Mouse (Mus musculus) cerebellum, adult (tissue): Measurements from ENCODE around the gene Mrpl11.
"Not testable (repeated sequence)": the region's sequence is repeated elsewhere in the genome, so short reads cannot be mapped to it uniquely, and the experiment has no call there.

Experiments used
- ATAC-seq: cut with Nextera tagmentation; 2 replicates; pipeline ENCODE4 v1.9.2; 2017; ENCODE audit warnings: mild to moderate bottlenecking, moderate library complexity, mixed read lengths; ENCODE audit not compliant: insufficient number of reproducible peaks, low FRiP score, low TSS enrichment

Gene Mrpl11

GRCm38 (mm10) chr19:4961928-4962601, at the start of gene Mrpl11:
Gene Mrpl11, plus strand, starts transcription at chr19:4962147.
- ATAC-seq = peak; percentile 88; the same call in 1 of the 2 replicates

DNA sequence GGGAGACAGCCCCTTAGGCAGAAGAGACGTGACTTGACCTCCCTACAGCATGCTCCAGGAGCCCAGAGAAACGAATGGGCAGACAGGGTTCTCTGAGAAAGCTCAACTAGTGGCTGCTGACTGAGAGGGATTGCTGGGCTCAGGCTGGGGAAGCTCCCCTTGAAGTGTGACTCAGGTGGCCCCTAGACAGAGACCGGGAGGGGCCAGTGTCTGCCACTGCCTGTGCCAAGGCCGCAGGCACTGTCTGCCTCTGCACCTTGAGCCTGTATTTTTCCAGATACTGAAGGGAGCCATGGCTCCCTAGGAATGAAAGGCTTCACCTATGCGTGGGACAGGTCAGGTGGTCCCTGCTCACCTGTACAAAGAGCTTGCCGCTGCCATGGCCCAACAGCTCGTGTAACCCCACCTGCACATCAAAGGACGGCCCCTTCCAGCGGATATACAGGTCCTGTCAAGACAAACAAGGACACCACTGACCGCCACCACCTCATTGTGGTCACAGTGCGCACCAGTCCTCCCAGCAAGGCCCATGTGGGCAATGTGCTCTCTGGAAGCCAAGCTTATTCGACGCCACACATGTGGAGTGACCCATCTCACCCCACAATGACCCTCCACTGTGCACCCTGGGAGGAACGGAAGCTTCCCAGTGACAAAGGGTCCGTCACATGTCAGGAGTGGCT, 45.9 kb upstream of the Mrpl11 start:
- no peak for ATAC-seq

DNA sequence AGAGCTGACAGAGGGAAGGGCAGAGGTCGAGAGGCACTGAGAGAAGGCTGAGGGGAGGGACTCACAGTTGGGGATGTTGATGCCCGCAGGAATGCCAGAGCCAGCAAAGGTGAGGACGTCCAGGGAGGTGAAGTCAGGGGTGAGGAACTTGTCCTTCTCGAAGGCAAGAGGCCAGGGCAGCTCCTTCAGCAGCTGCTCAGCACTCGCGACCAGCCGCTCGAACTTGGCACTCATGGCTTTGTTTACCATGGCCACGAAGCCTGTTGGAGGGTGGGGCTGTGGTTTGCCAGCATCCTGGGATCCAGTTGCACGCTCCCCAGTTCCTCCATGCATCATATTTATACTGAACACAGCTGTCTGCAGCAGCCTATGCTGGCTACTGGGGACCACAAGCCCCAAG, 45.1 kb upstream of the Mrpl11 start:
- ATAC-seq = no peak

DNA sequence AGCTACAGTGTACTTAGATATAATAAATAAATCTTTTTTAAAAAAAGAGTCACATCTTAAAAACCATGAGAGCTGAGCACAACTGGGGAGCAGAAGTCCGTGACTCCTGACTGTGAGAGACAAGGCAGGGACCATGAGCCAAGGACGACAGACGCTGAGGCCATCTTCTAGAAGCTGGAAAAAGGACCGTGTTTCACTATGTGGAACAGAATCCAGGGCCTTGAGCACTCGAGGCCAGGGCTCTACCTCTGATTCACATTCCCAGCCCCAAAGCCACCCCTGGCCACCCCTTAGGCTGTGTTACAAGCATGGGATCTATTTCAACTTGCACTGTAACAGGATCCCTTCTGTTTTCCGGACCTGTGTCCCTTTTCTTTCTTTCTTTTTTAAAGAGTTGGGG, 42.3 kb upstream of the Mrpl11 start:
- no peak for ATAC-seq

DNA sequence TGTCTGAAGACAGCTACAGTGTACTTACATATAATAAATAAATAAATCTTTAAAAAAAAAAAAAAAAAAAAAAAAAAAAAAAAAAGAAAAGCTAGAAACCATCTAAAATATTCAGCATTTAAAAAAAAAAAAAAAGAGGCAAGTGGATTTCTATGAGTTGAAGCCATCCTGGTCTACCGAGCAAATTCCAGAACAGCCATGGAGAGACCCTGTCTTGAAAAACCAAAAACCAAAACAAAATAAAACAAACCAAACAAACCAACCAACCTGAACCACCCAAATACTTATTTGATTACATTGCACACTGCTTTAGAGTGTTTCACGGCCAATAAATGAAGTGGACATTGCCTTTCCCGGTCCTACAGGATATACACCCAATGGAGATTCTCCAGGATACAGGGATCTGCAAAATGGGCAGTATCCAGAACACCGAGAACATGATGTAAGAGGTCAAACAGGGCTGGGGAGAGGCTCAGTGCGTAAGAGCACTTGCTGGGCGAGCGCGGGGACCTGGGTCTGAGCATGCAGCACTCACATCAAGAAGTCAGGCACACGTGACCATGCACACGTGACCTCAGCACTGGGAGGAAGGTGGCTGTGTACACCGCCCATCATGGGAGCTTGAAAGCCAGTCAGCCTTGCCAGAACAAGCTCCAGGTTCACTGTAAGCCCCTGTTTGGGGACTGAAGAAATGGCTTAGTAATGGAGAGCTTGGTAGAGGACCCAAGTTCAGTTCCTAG, 36.7 kb upstream of the Mrpl11 start:
- ATAC-seq = no peak

DNA sequence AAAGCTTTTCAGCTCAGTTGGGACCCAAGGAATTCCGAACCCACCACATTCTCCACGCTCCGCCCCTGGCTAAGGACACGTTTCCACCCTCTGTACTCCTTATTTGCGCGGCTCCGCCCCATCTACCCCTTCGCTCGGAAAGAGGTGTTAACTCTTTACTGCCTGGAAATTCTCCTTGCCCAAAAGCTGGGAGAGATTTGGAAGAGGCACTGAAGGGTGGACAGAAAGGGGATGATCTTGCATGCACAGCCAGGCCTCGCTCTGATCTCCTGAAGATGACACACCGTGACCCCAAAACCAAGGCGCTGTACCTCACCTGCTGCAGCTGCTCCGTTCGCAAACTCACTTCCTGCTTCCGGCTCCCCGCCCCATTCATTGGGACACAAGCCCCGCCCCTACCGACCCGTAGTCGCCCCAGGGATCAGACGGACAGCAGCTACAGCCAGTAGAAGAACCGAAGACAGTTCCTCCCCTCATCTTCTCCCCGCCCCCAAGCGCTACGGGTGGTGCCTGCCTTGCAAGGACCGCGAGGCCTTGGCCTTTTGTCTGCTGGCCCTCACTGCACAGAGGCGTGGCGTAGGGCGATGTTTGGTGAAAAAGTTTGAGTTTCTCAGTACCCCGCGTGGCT, 33.9 kb upstream of the Mrpl11 start, which contains the start of gene Dpp3:
TSS of gene Dpp3 (minus strand) at position 384 of the 628 bp plus-strand sequence.
- peak; percentile 88 for ATAC-seq

DNA sequence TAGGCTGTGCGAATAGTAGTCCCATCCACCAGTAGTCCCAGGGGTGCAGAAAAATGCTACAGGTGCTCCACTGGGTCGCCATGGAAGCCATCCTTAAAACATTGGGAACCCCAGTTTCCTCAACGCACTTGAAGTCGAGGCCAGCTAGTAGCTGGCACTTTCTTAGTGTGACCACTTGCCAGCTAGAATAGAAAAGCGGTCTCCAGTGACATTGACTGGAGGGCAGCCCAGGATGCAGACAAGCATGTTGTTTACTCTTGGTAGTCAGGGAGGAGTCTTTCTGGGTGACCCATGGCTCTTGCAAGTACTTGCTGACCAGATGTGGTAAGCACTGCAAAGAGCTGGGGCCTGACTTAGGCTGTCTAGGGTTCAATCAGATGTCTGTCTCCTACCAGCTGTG, 33.2 kb upstream of the Mrpl11 start:
- ATAC-seq = no peak

GRCm38 (mm10) chr19:4936896-4937295, 25.1 kb upstream of the Mrpl11 start:
- ATAC-seq = no peak

GRCm38 (mm10) chr19:4937444-4938310, 24.3 kb upstream of the Mrpl11 start:
- no peak for ATAC-seq

DNA sequence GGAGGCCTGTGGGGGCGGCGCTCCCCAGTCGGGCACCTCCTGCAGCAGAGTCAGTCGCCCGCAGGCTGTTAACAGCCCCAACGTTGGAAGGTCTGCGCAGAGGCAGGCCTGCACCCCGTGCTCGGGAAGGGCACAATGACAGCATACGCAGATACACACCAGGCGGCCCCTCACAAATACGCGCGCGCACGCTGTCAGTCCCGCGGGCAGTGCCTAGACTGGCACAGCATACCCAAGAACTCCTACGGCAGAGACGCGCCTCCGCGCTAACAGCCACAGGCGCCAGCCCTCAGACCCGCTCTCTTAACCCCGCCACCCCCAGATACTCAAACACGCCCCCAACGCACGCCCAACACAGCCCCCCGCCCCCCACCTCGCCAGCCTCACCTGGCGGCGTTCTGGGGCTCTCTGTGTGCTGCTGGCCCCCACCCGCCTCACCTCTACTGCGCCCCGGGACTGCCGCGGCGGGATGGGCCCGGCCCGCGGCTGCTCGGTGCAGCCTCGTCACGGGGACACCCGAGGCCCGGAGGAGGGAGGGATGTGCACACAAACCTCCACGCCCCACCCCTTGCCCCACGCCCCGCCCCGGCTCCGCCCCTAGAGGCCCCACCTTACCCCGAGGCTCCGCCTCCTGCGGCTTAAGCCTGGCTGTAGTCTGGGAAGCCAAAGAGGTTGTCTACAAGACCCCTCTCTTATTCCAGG, 19.2 kb upstream of the Mrpl11 start, which contains the start of gene Peli3:
TSS of gene Peli3 (minus strand) at position 577 of the 702 bp plus-strand sequence.
- ATAC-seq = peak; percentile 85

GRCm38 (mm10) chr19:4943253-4943588, 18.7 kb upstream of the Mrpl11 start:
- ATAC-seq = no peak

DNA sequence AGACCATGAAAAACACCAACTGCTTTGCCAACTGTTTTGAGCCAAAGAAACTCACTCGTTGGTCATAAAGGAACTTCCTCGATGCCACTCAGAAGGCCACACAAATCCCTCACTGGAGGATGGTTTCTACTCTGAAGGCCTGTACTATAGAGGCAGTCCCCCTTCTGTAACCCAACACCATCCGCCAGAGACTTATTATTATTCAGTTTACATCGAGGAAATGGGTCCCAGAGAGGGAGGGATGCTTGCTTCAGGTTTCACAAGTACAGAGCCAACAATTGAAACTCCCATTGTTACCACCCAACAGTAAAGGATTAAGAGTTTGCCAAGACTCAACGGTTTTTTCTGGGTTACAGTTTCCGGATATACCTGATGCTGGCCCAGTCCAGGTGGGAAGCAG, 16.4 kb upstream of the Mrpl11 start:
- no peak for ATAC-seq

DNA sequence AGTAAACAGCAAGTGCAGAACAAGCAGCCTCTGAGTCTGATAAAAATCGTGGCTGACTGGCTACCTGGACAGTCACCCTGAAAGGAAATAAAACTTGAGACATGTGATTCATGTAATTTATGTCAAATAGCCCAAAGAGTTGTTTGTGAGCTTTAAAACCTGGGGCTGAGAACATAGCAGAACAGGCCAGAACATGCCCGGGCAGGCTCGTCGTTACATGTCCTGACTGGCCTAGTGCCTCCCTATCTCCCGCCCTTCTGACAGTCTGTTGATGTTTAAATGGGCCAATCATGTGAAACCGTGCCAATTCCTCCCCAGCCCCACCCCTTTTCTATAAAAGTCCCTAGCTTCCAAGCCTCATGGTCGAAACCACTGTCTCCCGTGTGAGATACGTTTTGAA, 13.3 kb upstream of the Mrpl11 start:
- ATAC-seq = not testable (repeated sequence)

DNA sequence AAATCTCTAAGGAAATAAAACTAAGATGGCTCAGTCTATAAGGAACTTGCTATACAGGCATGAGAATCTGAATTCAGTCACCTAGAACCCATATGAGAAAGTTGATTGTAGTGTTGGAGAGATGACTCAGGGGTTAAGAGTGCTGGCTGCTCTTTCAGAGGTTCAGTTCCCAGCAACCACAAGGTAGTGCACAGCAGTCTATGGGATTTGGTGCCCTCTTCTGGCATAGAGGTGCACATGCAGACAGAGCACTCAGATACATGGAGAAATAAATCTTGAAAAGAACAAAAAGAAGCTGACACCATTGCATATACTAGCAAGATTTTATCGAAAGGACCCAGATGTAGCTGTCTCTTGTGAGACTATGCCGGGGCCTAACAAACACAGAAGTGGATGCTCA, 6.3 kb downstream of the Mrpl11 start:
- ATAC-seq = no peak

DNA sequence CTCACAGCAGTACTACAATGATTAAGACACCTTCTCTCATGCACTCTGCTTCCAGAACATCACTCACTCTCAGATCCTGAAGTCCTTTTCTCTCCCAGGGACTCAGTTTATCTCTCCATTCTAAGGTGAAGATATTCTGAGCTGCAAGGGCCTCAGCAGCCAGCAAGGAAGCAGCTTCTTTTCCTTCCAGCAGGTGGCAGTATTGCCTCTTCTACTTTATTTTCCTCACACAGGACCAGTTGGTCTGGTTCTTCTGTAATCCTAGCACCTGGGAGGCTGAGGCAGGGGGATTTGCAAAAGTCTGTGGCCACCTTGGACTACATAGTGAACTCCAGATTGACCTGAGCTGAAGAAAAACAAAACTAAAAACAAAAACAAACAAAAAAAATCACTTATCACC, 19.8 kb downstream of the Mrpl11 start:
- no peak; the same call in 1 of the 2 replicates for ATAC-seq

DNA sequence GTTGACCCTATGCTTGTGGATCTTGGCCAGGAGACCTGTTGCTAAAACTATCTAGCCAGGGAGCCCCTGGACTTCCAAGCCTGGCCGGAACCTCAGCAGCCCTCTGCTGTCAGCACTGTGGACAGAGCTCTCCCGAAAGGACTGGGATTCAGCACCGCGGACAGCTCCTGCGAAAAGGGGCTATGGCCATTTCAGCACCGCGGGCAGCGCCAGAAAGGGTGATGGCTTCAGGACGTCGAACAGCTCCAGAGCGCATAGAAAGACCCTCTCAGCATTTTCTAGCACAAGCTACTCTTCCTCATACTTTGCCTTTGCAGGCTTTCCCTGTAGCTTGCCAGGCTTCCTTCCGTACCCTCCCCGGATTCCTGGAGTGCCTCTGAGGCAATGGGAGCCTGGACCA, 27.1 kb downstream of the Mrpl11 start:
- ATAC-seq = no peak

GRCm38 (mm10) chr19:4989434-4990255, 27.7 kb downstream of the Mrpl11 start:
- peak; percentile 60; the same call in 1 of the 2 replicates for ATAC-seq

DNA sequence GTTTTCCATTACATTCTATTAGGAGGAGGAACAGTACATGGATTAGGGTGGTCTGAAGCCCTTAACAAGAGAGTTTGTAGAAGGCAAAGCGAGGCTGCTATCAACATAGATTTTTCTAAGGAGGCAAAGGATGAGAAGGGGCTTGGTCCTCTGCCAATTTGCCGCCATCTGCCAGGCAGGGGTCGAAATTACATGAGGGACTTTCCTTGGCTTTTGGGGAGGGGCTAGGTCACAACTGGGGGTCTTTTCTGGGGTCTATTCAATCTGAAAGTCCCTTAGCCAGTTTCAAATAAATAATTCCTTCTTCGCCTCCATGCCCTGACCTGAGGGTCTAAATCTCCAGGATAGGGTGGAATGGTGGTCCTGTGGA, 28.3 kb downstream of the Mrpl11 start, which contains the start of gene Npas4:
TSS of gene Npas4 (minus strand) at position 61 of the 370 bp plus-strand sequence.
- ATAC-seq = no peak
